Mouse (Mus musculus) heart, embryonic 16.5 days (tissue): Measurements from ENCODE around the gene Gm20431. TPM values are rescaled to one million over a fixed set of nuclear protein-coding genes. Genes with fewer than 3 reads are reported as not detected.

Experiments used
- ATAC-seq: fragments of 200-750 bp; cut with Nextera tagmentation; replicated peaks from 2 replicates; pipeline ENCODE4 v1.8.0; 2017; ENCODE audit warnings: moderate number of reproducible peaks; ENCODE audit not compliant: insufficient read depth, low FRiP score; ENCODE audit errors: extremely low read depth
- H3K27ac ChIP-seq: fragments of 300-500 bp; sonication (generic); 2 replicates; pipeline ENCODE4 v1.5.1; 2014; ENCODE audit warnings: mild to moderate bottlenecking, low read length, control low read depth, moderate library complexity
- H3K27me3 ChIP-seq: fragments of 300-500 bp; sonication (generic); 2 replicates; pipeline ENCODE4 v1.6.1; 2014; ENCODE audit warnings: low read length, mixed read lengths; ENCODE audit not compliant: control insufficient read depth, insufficient read depth
- H3K36me3 ChIP-seq: fragments of 300-500 bp; sonication (generic); 2 replicates; pipeline ENCODE4 v1.6.1; 2014; ENCODE audit not compliant: control insufficient read depth, insufficient read depth
- H3K4me1 ChIP-seq: fragments of 300-500 bp; sonication (generic); 2 replicates; pipeline ENCODE4 v1.6.1; 2014; ENCODE audit warnings: low read length, mixed read lengths; ENCODE audit not compliant: control insufficient read depth, insufficient read depth
- H3K4me2 ChIP-seq: fragments of 300-500 bp; sonication (generic); 2 replicates; pipeline ENCODE4 v1.6.1; 2014; ENCODE audit warnings: low read depth, mild to moderate bottlenecking, control low read depth, low read length
- H3K4me3 ChIP-seq: fragments of 300-500 bp; sonication (generic); 2 replicates; pipeline ENCODE4 v1.5.1; 2014; ENCODE audit warnings: mild to moderate bottlenecking, control low read depth, low read length
- H3K9ac ChIP-seq: fragments of 300-500 bp; sonication (generic); 2 replicates; pipeline ENCODE4 v1.6.1; 2014; ENCODE audit warnings: low read length, control low read depth
- H3K9me3 ChIP-seq: fragments of 300-500 bp; sonication (generic); replicated peaks from 2 replicates; pipeline ENCODE4 v1.6.1; 2016; ENCODE audit warnings: low read length; ENCODE audit not compliant: control insufficient read depth
- WGBS: fragments of 180-500 bp; shearing (Covaris S2); extraction: QIAGEN DNeasy Blood & Tissue Kit; methylation state at CpG from one replicate; pipeline ENCODE4 v1.1.7; 2014; 5-methylcytosine and 5-hydroxymethylcytosine counted together
- polyA plus RNA-seq: library from polyadenylated mRNA; unstranded; fragments of >200 nt; fragmentation: Nextera tagmentation; extraction: Ambion mirVana; gene quantifications from 2 replicates; pipeline ENCODE4 v1.2.1, GENCODE M21; 2015

Gene Gm20431
- polyA plus RNA-seq, 1 experiment from 2014 or later: 3.0 TPM

- Histone ChIP-seq H3K4me2 (no peak overlapping the region), H3K9ac (peak overlapping the region; percentile 64), H3K27me3 (no peaks in the 10 kb centered on the region), H3K4me1 (peaks cover 28% of the 10 kb centered on the region), H3K27ac (peak overlapping the region; percentile 65), H3K4me3 (no peak overlapping the region), H3K9me3 (no peaks in the 10 kb centered on the region), H3K36me3 (no peaks in the 10 kb centered on the region)
- ATAC-seq: 0 out of 2 replicates have a peak, but pooled peaks have one; percentile 45
- 29% methylated on average over 10 of the region's 10 CpGs for WGBS
Observed at GRCm38 (mm10) chr2:167583161-167583952, 77.9 kb downstream of the Gm20431 start.

GRCm38 (mm10) chr2:167578521-167578920 is 82.8 kb downstream of the Gm20431 start:
- Histone ChIP-seq H3K36me3 (no peaks in the 10 kb centered on the region), H3K9ac (no peak overlapping the region), H3K27me3 (no peaks in the 10 kb centered on the region), H3K4me2 (no peak overlapping the region), H3K4me1 (peaks cover 15% of the 10 kb centered on the region), H3K9me3 (no peaks in the 10 kb centered on the region), H3K27ac (no peak overlapping the region), H3K4me3 (no peak overlapping the region)
- no peak; the same call in 1 of the 2 replicates for ATAC-seq
- 56% methylated on average over 5 of the region's 5 CpGs for WGBS

GRCm38 (mm10) chr2:167577186-167577785 is 84.0 kb downstream of the Gm20431 start:
- Histone ChIP-seq H3K9ac (no peak overlapping the region), H3K27ac (no peak overlapping the region), H3K4me1 (peaks cover 7% of the 10 kb centered on the region; the same call in 1 of the 2 replicates), H3K4me2 (no peak overlapping the region), H3K36me3 (no peaks in the 10 kb centered on the region), H3K9me3 (no peaks in the 10 kb centered on the region), H3K27me3 (no peaks in the 10 kb centered on the region), H3K4me3 (no peak overlapping the region)
- ATAC-seq: no peak
- WGBS: 59% methylated on average over 9 of the region's 9 CpGs

- H3K27me3 ChIP-seq: no peaks in the 10 kb centered on the region
- H3K4me3 ChIP-seq: no peak overlapping the region
- WGBS: 76% methylated on average over 8 of the region's 8 CpGs
- no peak overlapping the region for H3K27ac ChIP-seq
- H3K36me3 ChIP-seq: no peaks in the 10 kb centered on the region
- ATAC-seq: no peak
- H3K9me3 ChIP-seq: no peaks in the 10 kb centered on the region
- H3K4me1 ChIP-seq: peaks cover 3% of the 10 kb centered on the region; the same call in 1 of the 2 replicates
- H3K9ac ChIP-seq: no peak overlapping the region
- H3K4me2 ChIP-seq: no peak overlapping the region
Observed at GRCm38 (mm10) chr2:167576121-167576620, 85.1 kb downstream of the Gm20431 start.

- Histone ChIP-seq H3K9me3 (no peaks in the 10 kb centered on the region), H3K4me1 (peaks cover 5% of the 10 kb centered on the region; the same call in 1 of the 2 replicates), H3K4me2 (no peak overlapping the region), H3K4me3 (no peak overlapping the region), H3K9ac (no peak overlapping the region), H3K27ac (no peak overlapping the region), H3K36me3 (no peaks in the 10 kb centered on the region), H3K27me3 (no peaks in the 10 kb centered on the region)
- 89% methylated on average over 7 of the region's 7 CpGs for WGBS
- ATAC-seq: no peak
Observed at GRCm38 (mm10) chr2:167575581-167575980, 85.7 kb downstream of the Gm20431 start.

- H3K27me3 ChIP-seq: no peaks in the 10 kb centered on the region
- no peaks in the 10 kb centered on the region for H3K36me3 ChIP-seq
- peaks cover 12% of the 10 kb centered on the region for H3K4me1 ChIP-seq
- no peak overlapping the region for H3K4me3 ChIP-seq
- H3K27ac ChIP-seq: no peak overlapping the region
- ATAC-seq: no peak
- no peak overlapping the region for H3K9ac ChIP-seq
- no peaks in the 10 kb centered on the region for H3K9me3 ChIP-seq
- H3K4me2 ChIP-seq: no peak overlapping the region
- WGBS: 57% methylated on average over 9 of the region's 9 CpGs
Observed at GRCm38 (mm10) chr2:167574814-167575213, 86.5 kb downstream of the Gm20431 start.

GRCm38 (mm10) chr2:167571442-167572220 is 89.7 kb downstream of the Gm20431 start:
- no peak for ATAC-seq
- no peak overlapping the region for H3K4me2 ChIP-seq
- no peak overlapping the region for H3K27ac ChIP-seq
- H3K27me3 ChIP-seq: no peaks in the 10 kb centered on the region
- no peaks in the 10 kb centered on the region for H3K36me3 ChIP-seq
- no peak overlapping the region for H3K9ac ChIP-seq
- no peak overlapping the region for H3K4me3 ChIP-seq
- no peaks in the 10 kb centered on the region for H3K9me3 ChIP-seq
- 75% methylated on average over 18 of the region's 18 CpGs for WGBS
- peaks cover 11% of the 10 kb centered on the region for H3K4me1 ChIP-seq

- 82% methylated on average over 6 of the region's 6 CpGs for WGBS
- H3K27ac ChIP-seq: peak overlapping the region; percentile 82
Observed at GRCm38 (mm10) chr2:167570815-167571214, 90.5 kb downstream of the Gm20431 start.

More at GRCm38 (mm10) chr2:167570815-167571214, 90.5 kb downstream of the Gm20431 start:
- H3K4me2 ChIP-seq: no peak overlapping the region
- no peaks in the 10 kb centered on the region for H3K36me3 ChIP-seq
- no peak for ATAC-seq
- no peaks in the 10 kb centered on the region for H3K27me3 ChIP-seq
- H3K9ac ChIP-seq: no peak overlapping the region
- H3K4me3 ChIP-seq: no peak overlapping the region
- peaks cover 11% of the 10 kb centered on the region for H3K4me1 ChIP-seq
- H3K9me3 ChIP-seq: no peaks in the 10 kb centered on the region
